Mouse (Mus musculus) intestine, embryonic 16.5 days (tissue): Measurements from ENCODE around the gene Gpr182. TPM values are rescaled to one million over a fixed set of nuclear protein-coding genes. Genes with fewer than 3 reads are reported as not detected.

Experiments
- ATAC-seq: fragments of 200-750 bp; cut with Nextera tagmentation; 2 replicates; pipeline ENCODE4 v1.8.0; 2017; ENCODE audit warnings: moderate TSS enrichment, moderate library complexity
- H3K27ac ChIP-seq: fragments of 300-500 bp; sonication (generic); 2 replicates; pipeline ENCODE4 v1.5.1; 2014; ENCODE audit warnings: mild to moderate bottlenecking, low read length
- H3K27me3 ChIP-seq: fragments of 300-500 bp; sonication (generic); replicated peaks from 2 replicates; pipeline ENCODE4 v1.6.1; 2014; ENCODE audit warnings: low read length, control low read depth, mixed read lengths; ENCODE audit not compliant: control insufficient read depth, insufficient read depth
- H3K36me3 ChIP-seq: fragments of 300-500 bp; sonication (generic); 2 replicates; pipeline ENCODE4 v1.6.1; 2014; ENCODE audit warnings: low read length, control low read depth; ENCODE audit not compliant: control insufficient read depth, insufficient read depth
- H3K4me1 ChIP-seq: fragments of 300-500 bp; sonication (generic); 2 replicates; pipeline ENCODE4 v1.6.1; 2014; ENCODE audit warnings: low read length, control low read depth, mixed read lengths; ENCODE audit not compliant: control insufficient read depth, insufficient read depth
- H3K4me2 ChIP-seq: fragments of 300-500 bp; sonication (generic); 2 replicates; pipeline ENCODE4 v1.6.1; 2014; ENCODE audit warnings: low read depth, low read length, control low read depth
- H3K4me3 ChIP-seq: fragments of 300-500 bp; sonication (generic); 2 replicates; pipeline ENCODE4 v1.5.1; 2014; ENCODE audit warnings: mild to moderate bottlenecking, low read length
- H3K9ac ChIP-seq: fragments of 300-500 bp; sonication (generic); 2 replicates; pipeline ENCODE4 v1.6.1; 2014; ENCODE audit warnings: low read depth, low read length
- H3K9me3 ChIP-seq: fragments of 300-500 bp; sonication (generic); 2 replicates; pipeline ENCODE4 v1.6.1; 2016; ENCODE audit warnings: low read length, control low read depth; ENCODE audit not compliant: control insufficient read depth
- WGBS: fragments of 180-500 bp; shearing (Covaris S2); extraction: QIAGEN DNeasy Blood & Tissue Kit; methylation state at CpG from one replicate; pipeline ENCODE4 v1.1.7; 2014; 5-methylcytosine and 5-hydroxymethylcytosine counted together
- polyA plus RNA-seq: library from polyadenylated mRNA; unstranded; fragments of >200 nt; fragmentation: Nextera tagmentation; extraction: Ambion mirVana; gene quantifications from 2 replicates; pipeline ENCODE4 v1.2.1, GENCODE M21; 2015

Gpr182 gene
- polyA plus RNA-seq, 1 experiment from 2014 or later = 2.1 TPM

DNA sequence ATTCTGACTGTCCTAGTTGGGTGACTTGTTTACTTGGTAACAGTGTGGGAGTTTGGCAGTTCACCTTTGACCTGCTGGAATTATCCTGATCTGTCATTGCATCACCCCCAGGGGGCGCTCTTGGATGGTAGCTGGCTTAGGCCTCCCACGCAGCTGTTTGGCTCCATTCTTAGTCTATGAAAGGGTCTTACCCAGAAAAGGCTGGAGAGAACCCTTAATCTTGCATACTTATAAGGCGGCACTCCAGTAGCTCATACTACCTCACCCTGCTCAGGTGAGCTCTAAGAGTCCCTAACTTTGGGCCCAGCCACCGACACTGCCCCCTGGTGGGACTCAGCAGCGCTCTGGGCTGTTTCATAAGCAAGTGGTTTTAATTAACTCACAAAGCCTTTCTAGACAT, 6.9 kb downstream of the Gpr182 start:
- Histone ChIP-seq H3K9me3 (no peaks in the 10 kb centered on the region), H3K27me3 (no peaks in the 10 kb centered on the region), H3K4me3 (no peak overlapping the region), H3K27ac (no peak overlapping the region), H3K36me3 (peaks cover 37% of the 10 kb centered on the region), H3K9ac (no peak overlapping the region), H3K4me2 (no peak overlapping the region), H3K4me1 (peaks cover 16% of the 10 kb centered on the region)
- WGBS = 71% methylated on average over 5 of the region's 5 CpGs
- no peak for ATAC-seq

DNA sequence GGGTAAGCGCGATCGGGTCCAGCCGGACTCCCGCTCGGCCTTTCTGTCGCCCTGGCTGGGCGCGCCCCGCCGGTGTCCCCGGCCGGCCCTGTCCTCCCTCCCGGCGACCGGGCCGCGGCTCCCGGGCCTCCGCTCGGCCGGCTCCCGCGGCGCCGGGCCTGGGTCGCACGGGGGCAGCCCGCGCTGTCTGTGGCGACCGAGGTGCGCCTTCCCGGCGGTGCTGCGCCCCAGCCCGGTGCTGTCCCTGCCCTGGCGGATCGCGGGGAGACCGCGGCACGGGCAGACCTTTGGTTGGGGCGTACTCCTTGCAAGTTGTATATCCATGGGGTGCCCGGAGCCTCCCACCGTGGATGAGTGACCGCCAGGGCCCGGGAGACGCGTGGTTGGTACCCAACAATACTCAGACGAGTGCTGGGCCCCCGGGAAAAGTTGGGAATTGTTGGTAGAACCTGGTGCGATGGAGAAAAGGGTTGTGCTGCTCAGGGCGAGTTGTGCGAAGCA, 11.8 kb downstream of the Gpr182 start:
- H3K9ac ChIP-seq = peak overlapping the region; percentile 95
- peak overlapping the region; percentile 90 for H3K4me3 ChIP-seq
- H3K4me2 ChIP-seq = peak overlapping the region; percentile 78
- peaks cover 16% of the 10 kb centered on the region for H3K4me1 ChIP-seq
- H3K9me3 ChIP-seq = no peaks in the 10 kb centered on the region
- peaks cover 33% of the 10 kb centered on the region for H3K36me3 ChIP-seq
- ATAC-seq = peak; percentile 49
- peak overlapping the region; percentile 86 for H3K27ac ChIP-seq
- WGBS = under 1% methylated on average over 55 of the region's 55 CpGs
- no peaks in the 10 kb centered on the region for H3K27me3 ChIP-seq

GRCm38 (mm10) chr10:127739083-127739660, 12.4 kb downstream of the Gpr182 start, which contains the start of gene Zbtb39:
TSS of gene Zbtb39 (plus strand) at chr10:127739538.
- H3K4me2 ChIP-seq = peak within 1 kb of the TSS; percentile 78
- peaks cover 28% of the 10 kb centered on the region for H3K36me3 ChIP-seq
- ATAC-seq = peak; percentile 78
- peaks cover 16% of the 10 kb centered on the region for H3K4me1 ChIP-seq
- H3K27ac ChIP-seq = peak within 1 kb of the TSS; percentile 91
- WGBS = under 1% methylated on average over 25 of the region's 61 CpGs
- no peaks in the 10 kb centered on the region for H3K9me3 ChIP-seq
- no peaks in the 10 kb centered on the region for H3K27me3 ChIP-seq
- peak within 1 kb of the TSS; percentile 90 for H3K4me3 ChIP-seq
- peak within 1 kb of the TSS; percentile 95 for H3K9ac ChIP-seq

DNA sequence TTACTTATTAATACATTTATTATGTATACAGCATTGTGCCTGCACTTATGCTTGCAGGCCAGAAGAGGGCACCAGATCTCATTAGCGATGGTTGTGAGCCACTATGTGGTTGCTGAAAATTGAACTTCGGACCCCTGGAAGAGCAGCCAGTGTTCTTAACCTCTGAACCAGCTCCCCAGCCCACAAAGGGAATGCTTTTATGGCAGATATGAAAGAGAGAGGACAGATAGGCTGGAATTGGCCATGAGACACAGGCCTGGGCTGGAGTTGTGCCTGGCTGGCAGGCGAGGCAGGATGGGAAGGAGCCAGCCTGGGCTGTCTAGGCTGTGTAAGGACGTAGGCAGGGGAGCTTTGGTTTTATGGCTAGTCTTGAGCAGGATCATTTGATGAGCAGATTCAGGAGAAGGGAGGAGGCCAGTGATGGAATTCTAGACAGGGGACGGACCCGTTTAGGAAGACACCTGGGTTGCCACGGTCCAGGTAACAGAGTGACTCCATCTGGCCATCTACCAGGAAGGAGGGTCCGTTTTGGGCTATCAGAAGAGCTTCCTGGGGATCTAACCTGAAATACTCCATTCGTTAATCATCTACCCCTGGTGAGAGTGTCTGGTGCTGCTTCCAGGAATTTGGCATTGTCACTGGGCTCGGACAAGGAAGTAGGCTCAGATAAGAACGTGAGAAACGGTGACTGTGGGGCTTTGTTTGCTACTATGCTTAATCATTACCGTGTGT, 13.2 kb downstream of the Gpr182 start:
- peaks cover 16% of the 10 kb centered on the region for H3K4me1 ChIP-seq
- 31% methylated on average over 13 of the region's 13 CpGs for WGBS
- H3K4me2 ChIP-seq = peak overlapping the region; percentile 28; the same call in 1 of the 2 replicates
- H3K4me3 ChIP-seq = peak overlapping the region; percentile 10; the same call in 1 of the 2 replicates
- no peak overlapping the region for H3K9ac ChIP-seq
- no peaks in the 10 kb centered on the region for H3K9me3 ChIP-seq
- H3K27ac ChIP-seq = peak overlapping the region; percentile 91
- H3K27me3 ChIP-seq = no peaks in the 10 kb centered on the region
- peaks cover 20% of the 10 kb centered on the region for H3K36me3 ChIP-seq
- peak; percentile 79 for ATAC-seq

DNA sequence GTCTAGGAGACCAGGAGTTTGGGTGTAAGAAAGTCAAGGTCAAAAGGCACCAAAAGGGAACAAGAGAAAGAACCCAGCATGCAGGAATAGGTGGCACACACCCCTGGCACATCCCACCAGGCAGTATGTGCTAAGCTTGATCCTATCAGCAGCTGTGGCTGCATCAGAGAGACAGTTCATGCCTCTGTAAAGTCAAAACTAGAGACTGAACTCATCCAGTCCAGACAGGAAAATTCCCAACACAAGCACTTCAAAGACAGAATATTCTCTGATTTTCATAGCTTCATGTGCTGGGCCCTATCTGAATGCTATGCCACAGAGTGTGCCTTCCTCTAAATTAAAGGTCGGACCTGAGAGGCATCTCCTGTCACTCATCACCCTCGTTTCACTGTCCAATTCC, 14.0 kb downstream of the Gpr182 start:
- H3K9ac ChIP-seq = no peak overlapping the region
- H3K4me1 ChIP-seq = peaks cover 16% of the 10 kb centered on the region
- H3K36me3 ChIP-seq = peaks cover 12% of the 10 kb centered on the region
- H3K4me3 ChIP-seq = no peak overlapping the region
- no peaks in the 10 kb centered on the region for H3K27me3 ChIP-seq
- WGBS = 27% methylated on average over 2 of the region's 2 CpGs
- H3K9me3 ChIP-seq = no peaks in the 10 kb centered on the region
- H3K27ac ChIP-seq = no peak overlapping the region
- no peak overlapping the region for H3K4me2 ChIP-seq
- no peak for ATAC-seq

DNA sequence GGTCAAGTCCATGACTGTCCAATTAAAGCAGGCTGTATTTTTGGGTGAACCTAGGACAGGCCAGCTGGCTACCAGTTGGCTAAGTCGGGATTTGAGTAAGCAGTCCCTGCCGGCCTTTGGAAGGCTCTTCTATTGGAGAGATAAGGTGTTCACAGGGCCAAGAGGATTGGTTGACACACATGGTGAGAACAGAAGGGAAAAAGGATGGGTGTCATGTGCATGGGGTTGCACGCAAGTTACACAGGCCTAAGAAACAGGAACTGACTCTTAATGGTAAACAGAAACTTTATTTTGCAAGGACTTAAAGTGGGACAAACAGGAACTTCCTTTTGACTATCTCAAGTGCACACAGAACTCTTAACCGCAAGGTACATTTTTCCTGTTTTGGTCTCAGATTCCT, 14.6 kb downstream of the Gpr182 start:
- Histone ChIP-seq H3K27me3 (no peaks in the 10 kb centered on the region), H3K4me3 (no peak overlapping the region), H3K9me3 (no peaks in the 10 kb centered on the region), H3K36me3 (peaks cover 6% of the 10 kb centered on the region), H3K4me1 (peaks cover 16% of the 10 kb centered on the region), H3K27ac (0 out of 2 replicates have a peak overlapping the region, but pooled peaks have one; percentile 7), H3K9ac (no peak overlapping the region), H3K4me2 (no peak overlapping the region)
- no peak for ATAC-seq
- WGBS = 72% methylated on average over 4 of the region's 4 CpGs

- H3K4me2 ChIP-seq = no peak overlapping the region
- no peak overlapping the region for H3K4me3 ChIP-seq
- no peak overlapping the region for H3K9ac ChIP-seq
- H3K4me1 ChIP-seq = peaks cover 19% of the 10 kb centered on the region
- ATAC-seq = no peak
- H3K27ac ChIP-seq = no peak overlapping the region
- 72% methylated on average over 2 of the region's 2 CpGs for WGBS
- H3K36me3 ChIP-seq = no peaks in the 10 kb centered on the region
- no peaks in the 10 kb centered on the region for H3K27me3 ChIP-seq
- H3K9me3 ChIP-seq = no peaks in the 10 kb centered on the region
Measured at GRCm38 (mm10) chr10:127736266-127736665, 15.3 kb downstream of the Gpr182 start.

DNA sequence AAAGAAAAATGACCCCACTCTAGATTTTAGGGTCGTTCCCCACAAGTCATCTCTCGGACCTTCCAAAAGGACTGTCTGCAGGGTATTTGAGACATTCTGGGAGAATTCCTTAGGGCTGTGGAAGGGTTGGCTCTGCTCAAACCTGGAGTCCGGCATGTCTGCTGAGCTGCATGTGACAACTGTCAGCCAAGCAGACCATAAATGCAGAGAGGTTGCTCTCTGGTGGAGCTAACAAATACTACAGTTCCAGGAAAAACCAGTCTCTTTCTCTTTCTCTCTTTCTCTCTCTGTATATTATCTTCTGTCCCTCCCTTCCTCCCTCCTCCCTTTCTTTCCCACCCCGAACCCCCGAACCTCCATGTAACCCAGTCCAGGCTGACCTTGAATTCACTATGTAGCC, 17.1 kb downstream of the Gpr182 start:
- H3K4me1 ChIP-seq = peaks cover 17% of the 10 kb centered on the region
- no peaks in the 10 kb centered on the region for H3K27me3 ChIP-seq
- no peak overlapping the region for H3K4me2 ChIP-seq
- H3K4me3 ChIP-seq = no peak overlapping the region
- WGBS = 35% methylated on average over 5 of the region's 5 CpGs
- H3K36me3 ChIP-seq = no peaks in the 10 kb centered on the region
- ATAC-seq = no peak
- H3K9me3 ChIP-seq = no peaks in the 10 kb centered on the region
- no peak overlapping the region for H3K27ac ChIP-seq
- H3K9ac ChIP-seq = no peak overlapping the region

- no peak for ATAC-seq
- Histone ChIP-seq H3K9me3 (no peaks in the 10 kb centered on the region), H3K4me2 (no peak overlapping the region), H3K4me3 (no peak overlapping the region), H3K27me3 (no peaks in the 10 kb centered on the region), H3K36me3 (no peaks in the 10 kb centered on the region), H3K9ac (no peak overlapping the region), H3K4me1 (peaks cover 9% of the 10 kb centered on the region), H3K27ac (no peak overlapping the region)
- 23% methylated on average over 5 of the region's 5 CpGs for WGBS
Measured at GRCm38 (mm10) chr10:127731397-127731796, 20.1 kb downstream of the Gpr182 start.
